Mouse (Mus musculus): ENCODE data around the gene Enc1. TPM values are rescaled to one million over a fixed set of nuclear protein-coding genes. Genes with fewer than 3 reads are reported as not detected.

Gene Enc1
- total and polyA plus RNA-seq, 3 experiments, result 3.7 to 7.0 (median 6.4) TPM

- Histone ChIP-seq H3K27ac (ENCODE audit: insufficient read depth, low read depth) (no peak overlapping the region), H3K36me3 (replicated peaks in 1 of 2; ENCODE audit: control insufficient read depth in 1 of 2, insufficient read depth in 1 of 2, low read length in 1 of 2) (peaks cover 2 to 7% of the 10 kb centered on the region in 2 experiments), H3K4me1 (ENCODE audit: control insufficient read depth in 1 of 2, insufficient read depth in 2 of 2) (peaks cover 0 to 16% of the 10 kb centered on the region in 2 experiments; a peak in 2 of 4 replicates), H3K27me3 (replicated peaks) (no peaks in the 10 kb centered on the region), H3K79me2 (replicated peaks; ENCODE audit: control insufficient read depth, extremely low read depth, insufficient read depth, poor library complexity, severe bottlenecking) (no peaks in the 10 kb centered on the region; the same call in 1 of the 2 replicates), H3K4me2 (ENCODE audit: insufficient read depth, low read depth, poor library complexity, severe bottlenecking) (peak overlapping the region; percentile 90), H3K9me3 (replicated peaks; ENCODE audit: low read length) (no peaks in the 10 kb centered on the region), H3K4me3 (replicated peaks in 1 of 3; ENCODE audit: low read depth in 2 of 3, low read length in 2 of 3, poor library complexity in 1 of 3) (peak overlapping the region; percentile 34 to 80 (median 50)), H3K9ac (ENCODE audit: insufficient read depth, low read depth) (peak overlapping the region; percentile 58)
- in situ Hi-C loops (cut with MboI; ENCODE audit: low pct_ligation_motif_present, low pct_unique_long_range_greater_than_20kb, low sequenced_read_pairs) (no loop called here), dilution Hi-C loops (cut with MboI; ENCODE audit: extremely low pct_ligation_motif_present, extremely low pct_unique_long_range_greater_than_20kb, low sequenced_read_pairs) (no loop called here)
- peak; percentile 71 for DNase-seq (ENCODE audit: extremely low read depth)
- no peak for TF ChIP-seq MEF2A (IDR thresholded peaks at IDR 0.05; ENCODE audit: borderline replicate concordance, low read depth, low read length)
- no peak for TF ChIP-seq MAZ (IDR thresholded peaks at IDR 0.05; ENCODE audit: low read depth, low read length)
- peak; percentile 48 for TF ChIP-seq USF1 (IDR thresholded peaks at IDR 0.05; ENCODE audit: low read depth, low read length)
- TF ChIP-seq HCFC1 (IDR thresholded peaks at IDR 0.05; ENCODE audit: low read depth, low read length), result no peak
- no peak for TF ChIP-seq ETS1 (conservative IDR thresholded peaks at IDR 0.05; ENCODE audit: low read depth, low read length)
- TF ChIP-seq MXI1 (IDR thresholded peaks at IDR 0.05; ENCODE audit: low read depth, low read length), result peak; percentile 86
- no peak for TF ChIP-seq JUN (IDR thresholded peaks at IDR 0.05; ENCODE audit: insufficient read depth, low read depth, low read length)
- TF ChIP-seq BHLHE40 (IDR thresholded peaks at IDR 0.05; ENCODE audit: low read depth, low read length), result no peak
- peak; percentile 35 for TF ChIP-seq RAD21 (IDR thresholded peaks at IDR 0.05; ENCODE audit: low read depth, low read length)
- TF ChIP-seq ZKSCAN1 (IDR thresholded peaks at IDR 0.05; ENCODE audit: borderline replicate concordance, low read depth, low read length), result no peak
- no peak for TF ChIP-seq UBTF (IDR thresholded peaks at IDR 0.05; ENCODE audit: low read depth, low read length)
- no peak for TF ChIP-seq CHD1 (IDR thresholded peaks at IDR 0.05; ENCODE audit: low read depth, low read length)
- TF ChIP-seq SMC3 (IDR thresholded peaks at IDR 0.05; ENCODE audit: low read depth, low read length), result peak; percentile 41
- TF ChIP-seq MYC (IDR thresholded peaks at IDR 0.05; ENCODE audit: low read depth, low read length), result 0 out of 2 replicates have a peak, but pooled peaks have one; percentile 18
- no peak; the same call in 1 of the 2 replicates for TF ChIP-seq TBP (conservative IDR thresholded peaks at IDR 0.05; ENCODE audit: low read depth, low read length)
- no peak for TF ChIP-seq POLR2AphosphoS2 (IDR thresholded peaks at IDR 0.05; ENCODE audit: low read depth, low read length)
- TF ChIP-seq TCF12 (IDR thresholded peaks at IDR 0.05; ENCODE audit: low read depth, low read length), result 0 out of 2 replicates have a peak, but pooled peaks have one; percentile 33
- no peak for TF ChIP-seq ZC3H11A (IDR thresholded peaks at IDR 0.05; ENCODE audit: low read depth, low read length)
- peak; percentile 76 for TF ChIP-seq MAX (IDR thresholded peaks at IDR 0.05; ENCODE audit: low read length)
- TF ChIP-seq CTCF (conservative IDR thresholded peaks at IDR 0.05 in 1 of 2, IDR thresholded peaks at IDR 0.05 in 1 of 2; ENCODE audit: low read depth in 2 of 2, low read length in 2 of 2), result peak in 1 of 2 experiments; percentile 48; a peak in 2 of 4 replicates
Measured at GRCm38 (mm10) chr13:97240279-97240964, 483 bp upstream of the Enc1 start.

Measured in CH12.LX (cell line).